Mouse (Mus musculus) liver, embryonic 14.5 days (tissue): ENCODE measurements around the gene Krtap2-4. TPM values are rescaled to one million over a fixed set of nuclear protein-coding genes. Genes with fewer than 3 reads are reported as not detected.
"Not testable (repeated sequence)": the region's sequence is repeated elsewhere in the genome, so short reads cannot be mapped to it uniquely, and the experiment has no call there.

Source experiments
- ATAC-seq: fragments of 200-750 bp; cut with Nextera tagmentation; 2 replicates; pipeline ENCODE4 v1.8.0; 2017; ENCODE audit warnings: moderate number of reproducible peaks, mild to moderate bottlenecking, moderate library complexity; ENCODE audit not compliant: insufficient read depth
- DNase-seq, 3 experiments: peaks; one replicate each; pipeline ENCODE4 v3.0.0-alpha.2; 2012 to 2013; ENCODE audit warnings: low read depth in 3 of 3, low spot score in 3 of 3
- H3K27ac ChIP-seq: fragments of 300-500 bp; sonication (generic); 2 replicates; pipeline ENCODE4 v1.5.1; 2014; ENCODE audit warnings: moderate library complexity, mild to moderate bottlenecking, control low read depth, inconsistent platforms
- H3K27me3 ChIP-seq: fragments of 300-500 bp; sonication (generic); 2 replicates; pipeline ENCODE4 v1.6.1; 2014; ENCODE audit warnings: mild to moderate bottlenecking, low read length, moderate library complexity; ENCODE audit not compliant: control insufficient read depth, insufficient read depth
- H3K36me3 ChIP-seq: fragments of 300-500 bp; sonication (generic); replicated peaks from 2 replicates; pipeline ENCODE4 v1.6.1; 2014; ENCODE audit warnings: low read depth; ENCODE audit not compliant: control insufficient read depth, insufficient read depth
- H3K4me1 ChIP-seq, 2 experiments: fragments of 200-500 bp in 1 of 2; fragments of 300-500 bp in 1 of 2; sonication (generic) in 1 of 2; replicated peaks; 2 replicates each; pipeline ENCODE4 v1.6.1; 2012 to 2014; ENCODE audit warnings: antibody characterized with exemption in 1 of 2, inconsistent platforms in 1 of 2, low read length in 1 of 2; ENCODE audit not compliant: control insufficient read depth in 2 of 2, insufficient read depth in 2 of 2
- H3K4me2 ChIP-seq: fragments of 300-500 bp; sonication (generic); 2 replicates; pipeline ENCODE4 v1.6.1; 2014; ENCODE audit warnings: low read depth, mild to moderate bottlenecking, control low read depth, moderate library complexity
- H3K4me3 ChIP-seq, 2 experiments: fragments of 200-500 bp in 1 of 2; fragments of 300-500 bp in 1 of 2; sonication (generic) in 1 of 2; 2 replicates each; pipeline ENCODE4 v1.5.1; 2012 to 2014; ENCODE audit warnings: low read depth in 2 of 2, low read length in 2 of 2, mild to moderate bottlenecking in 2 of 2, control low read depth in 1 of 2, inconsistent platforms in 1 of 2, moderate library complexity in 1 of 2; ENCODE audit not compliant: insufficient read depth in 1 of 2
- H3K9ac ChIP-seq: fragments of 300-500 bp; sonication (generic); replicated peaks from 2 replicates; pipeline ENCODE4 v1.6.1; 2014; ENCODE audit warnings: mild to moderate bottlenecking, control low read depth, moderate library complexity
- H3K9me3 ChIP-seq: fragments of 300-500 bp; sonication (generic); 2 replicates; pipeline ENCODE4 v1.6.1; 2016; ENCODE audit warnings: low read length, mixed read lengths; ENCODE audit not compliant: control insufficient read depth
- CTCF ChIP-seq: IDR thresholded peaks from 2 replicates; pipeline ENCODE4 v1.5.1; 2016; ENCODE audit warnings: antibody characterized with exemption, low read depth, control low read depth
- EP300 ChIP-seq: IDR thresholded peaks from 2 replicates; pipeline ENCODE4 v1.6.1; 2016; ENCODE audit warnings: antibody characterized with exemption, low read depth
- WGBS: fragments of 180-500 bp; shearing (Covaris S2); extraction: QIAGEN DNeasy Blood & Tissue Kit; methylation state at CpG from one replicate; pipeline ENCODE4 v1.1.7; 2014; ENCODE audit not compliant: insufficient replicate concordance; 5-methylcytosine and 5-hydroxymethylcytosine counted together
- polyA plus RNA-seq, 2 experiments: library from polyadenylated mRNA; depleted of rRNA in 1 of 2; stranded (reverse) in 1 of 2; unstranded in 1 of 2; fragments of >200 nt; fragmentation: Nextera tagmentation in 1 of 2; extraction: Ambion mirVana in 1 of 2; gene quantifications; 2 replicates each; pipeline versions ENCODE4 v1.2.1 to v1.2.3; 2012 to 2014

Gene Krtap2-4
- polyA plus RNA-seq (2012; rRNA removed) (not detected in 2 replicates), polyA plus RNA-seq (2014; fragmentation: Nextera tagmentation; extraction: Ambion mirVana) (not detected in 2 replicates)

- 42% methylated on average over 3 of the region's 3 CpGs for WGBS
- no peak for ATAC-seq
- no peaks in the 10 kb centered on the region for H3K27me3 ChIP-seq
Measured at GRCm38 (mm10) chr11:99614796-99615363, at the start of gene Krtap2-4. Krtap2-4 (minus strand) TSS chr11:99614846.

GRCm38 (mm10) chr11:99662802-99663201 is 48.2 kb upstream of the Krtap2-4 start:
- Histone ChIP-seq H3K36me3 (no peaks in the 10 kb centered on the region), H3K27me3 (no peaks in the 10 kb centered on the region), H3K27ac (no peak overlapping the region), H3K9me3 (no peaks in the 10 kb centered on the region), H3K4me3 (no peak overlapping the region), H3K9ac (no peak overlapping the region), H3K4me2 (no peak overlapping the region), H3K4me1 (no peaks in the 10 kb centered on the region)
- no peak for TF ChIP-seq EP300
- TF ChIP-seq CTCF, result no peak
- WGBS, result 60% methylated on average over 10 of the region's 10 CpGs
- ATAC-seq, result no peak
- no peak for DNase-seq

More at GRCm38 (mm10) chr11:99614796-99615363, at the start of gene Krtap2-4:
- TF ChIP-seq EP300 (no peak), CTCF (no peak)
- Histone ChIP-seq H3K9ac (no peak within 1 kb of the TSS), H3K27ac (no peak within 1 kb of the TSS), H3K36me3 (no peaks in the 10 kb centered on the region), H3K4me1 (no peaks in the 10 kb centered on the region), H3K9me3 (no peaks in the 10 kb centered on the region), H3K4me2 (no peak within 1 kb of the TSS), H3K4me3 (no peak within 1 kb of the TSS)
- DNase-seq, result no peak

- Histone ChIP-seq H3K4me2 (no peak overlapping the region), H3K36me3 (no peaks in the 10 kb centered on the region), H3K9me3 (no peaks in the 10 kb centered on the region), H3K27ac (no peak overlapping the region), H3K4me1 (no peaks in the 10 kb centered on the region), H3K4me3 (no peak overlapping the region), H3K27me3 (no peaks in the 10 kb centered on the region), H3K9ac (no peak overlapping the region)
- DNase-seq (no peak), ATAC-seq (no peak)
- WGBS, result 72% methylated on average over 4 of the region's 4 CpGs
- no peak for TF ChIP-seq EP300
- TF ChIP-seq CTCF, result no peak
Measured at GRCm38 (mm10) chr11:99659256-99659655, 44.6 kb upstream of the Krtap2-4 start.

GRCm38 (mm10) chr11:99658467-99659010 is 43.9 kb upstream of the Krtap2-4 start, which contains the start of gene Gm11563:
Gm11563 (minus strand) TSS chr11:99658960.
- not testable (repeated sequence) for H3K4me2 ChIP-seq, ATAC-seq, H3K27ac ChIP-seq, H3K4me3 ChIP-seq, H3K9me3 ChIP-seq, H3K9ac ChIP-seq, DNase-seq, H3K27me3 ChIP-seq, H3K36me3 ChIP-seq, H3K4me1 ChIP-seq
- 46% methylated on average over 10 of the region's 10 CpGs for WGBS

GRCm38 (mm10) chr11:99657051-99657450 is 42.4 kb upstream of the Krtap2-4 start:
- no peaks in the 10 kb centered on the region for H3K36me3 ChIP-seq
- no peak overlapping the region for H3K4me2 ChIP-seq
- no peak overlapping the region for H3K27ac ChIP-seq
- TF ChIP-seq EP300 (no peak), CTCF (no peak)
- no peaks in the 10 kb centered on the region for H3K4me1 ChIP-seq
- H3K4me3 ChIP-seq, result no peak overlapping the region
- no peak for ATAC-seq
- no peaks in the 10 kb centered on the region for H3K27me3 ChIP-seq
- no peaks in the 10 kb centered on the region for H3K9me3 ChIP-seq
- H3K9ac ChIP-seq, result no peak overlapping the region
- WGBS, result 38% methylated on average over 5 of the region's 5 CpGs
- no peak for DNase-seq
